Mouse (Mus musculus) subcutaneous adipose tissue, adult 2 months (tissue): ENCODE measurements around the gene Fmnl1. TPM values are rescaled to one million over a fixed set of nuclear protein-coding genes. Genes with fewer than 3 reads are reported as not detected.

Experiments used
- polyA plus RNA-seq: library from polyadenylated mRNA; depleted of rRNA; stranded (reverse); fragments of >200 nt; gene quantifications from 2 replicates; pipeline ENCODE4 v1.2.3, GENCODE M21; 2012; ENCODE audit warnings: low replicate concordance; rRNA removed

Fmnl1 gene
- polyA plus RNA-seq = 15.2 and 22.9 TPM in 2 replicates

GRCm38 (mm10) chr11:103170494-103171285 is at the start of gene Fmnl1:
Fmnl1 (plus strand) TSS chr11:103171107.

GRCm38 (mm10) chr11:103131701-103132575 is 39.0 kb upstream of the Fmnl1 start, which contains the start of gene Hexim2:
Hexim2 (plus strand) TSS chr11:103132429.

GRCm38 (mm10) chr11:103208458-103208857 is 37.6 kb downstream of the Fmnl1 start, which contains the start of gene 1700023F06Rik:
1700023F06Rik (minus strand) TSS chr11:103208558.

GRCm38 (mm10) chr11:103217790-103218516 is 47.0 kb downstream of the Fmnl1 start, which contains the start of gene Spata32:
Spata32 (minus strand) TSS chr11:103218432.

Other genes starting within 250 kb of the Fmnl1 start
- gene Kif18b, start 246.0 kb upstream of the Fmnl1 start, polyA plus RNA-seq = 0.70 and 5.4 TPM in 2 replicates
- gene C1ql1, start 224.4 kb upstream of the Fmnl1 start, polyA plus RNA-seq = 1.4 TPM in 1 of 2 replicates, not detected in the other
- gene Nmt1, start 142.9 kb upstream of the Fmnl1 start, polyA plus RNA-seq = 62.6 and 79.6 TPM in 2 replicates
- gene Dcakd, start 142.8 kb upstream of the Fmnl1 start, polyA plus RNA-seq = 73.9 and 113 TPM in 2 replicates
- gene Plcd3, start 69.4 kb upstream of the Fmnl1 start, polyA plus RNA-seq = 17.3 and 39.0 TPM in 2 replicates
- gene Acbd4, start 69.4 kb upstream of the Fmnl1 start, polyA plus RNA-seq = 112 and 241 TPM in 2 replicates
- gene Hexim1, start 54.9 kb upstream of the Fmnl1 start, polyA plus RNA-seq = 19.2 and 30.7 TPM in 2 replicates
- 6.4 and 7.4 TPM in 2 replicates for gene Hexim2, start 38.7 kb upstream of the Fmnl1 start, polyA plus RNA-seq
- gene 1700023F06Rik, start 37.5 kb downstream of the Fmnl1 start, polyA plus RNA-seq = 0.24 and 0.34 TPM in 2 replicates
- gene Spata32, start 47.3 kb downstream of the Fmnl1 start, polyA plus RNA-seq = not detected in 2 replicates
- gene Map3k14, start 96.4 kb downstream of the Fmnl1 start, polyA plus RNA-seq = 6.4 and 18.6 TPM in 2 replicates
- gene Arhgap27, start 192.6 kb downstream of the Fmnl1 start, polyA plus RNA-seq = 24.3 and 30.8 TPM in 2 replicates
- 30.4 and 38.8 TPM in 2 replicates for gene Plekhm1, start 241.6 kb downstream of the Fmnl1 start, polyA plus RNA-seq